Mouse (Mus musculus) cerebellum, postnatal 4 days (tissue): ENCODE measurements around the gene Ppox.
"Not testable (repeated sequence)": the region's sequence is repeated elsewhere in the genome, so short reads cannot be mapped to it uniquely, and the experiment has no call there.

ENCODE experiments used
- DNase-seq, 2 experiments: peaks; one replicate each; pipeline ENCODE4 v3.0.0; 2022; ENCODE audit warnings: low spot score in 2 of 2, mixed read lengths in 1 of 2

The Ppox gene

GRCm38 (mm10) chr1:171241952-171242351, 39.0 kb downstream of the Ppox start:
- not testable (repeated sequence) for DNase-seq

- DNase-seq: no peak
These were observed 40.1 kb downstream of the Ppox start for GRCm38 (mm10) chr1:171240911-171241310.

GRCm38 (mm10) chr1:171239992-171240744, 40.8 kb downstream of the Ppox start:
- DNase-seq: no peak

- peak in 1 of 2 experiments; percentile 55 for DNase-seq
These were observed 42.5 kb downstream of the Ppox start for GRCm38 (mm10) chr1:171238463-171238862.

GRCm38 (mm10) chr1:171237438-171237837, 43.5 kb downstream of the Ppox start:
- DNase-seq: no peak

- no peak for DNase-seq
These were observed 45.2 kb downstream of the Ppox start for GRCm38 (mm10) chr1:171235791-171236190.

- no peak for DNase-seq
These were observed 46.4 kb downstream of the Ppox start for GRCm38 (mm10) chr1:171234538-171234937.

GRCm38 (mm10) chr1:171234126-171234525, 46.9 kb downstream of the Ppox start, which contains the start of gene Fcer1g:
Fcer1g (minus strand) TSS chr1:171234365.
- no peak for DNase-seq

- no peak for DNase-seq
These were observed 47.9 kb downstream of the Ppox start for GRCm38 (mm10) chr1:171232800-171233730.

- DNase-seq: no peak
These were observed 48.6 kb downstream of the Ppox start for GRCm38 (mm10) chr1:171232348-171232747.

- no peak for DNase-seq
These were observed 49.1 kb downstream of the Ppox start for GRCm38 (mm10) chr1:171231844-171232243.

- no peak for DNase-seq
These were observed 50.8 kb downstream of the Ppox start for GRCm38 (mm10) chr1:171230215-171230614.

- DNase-seq: no peak
These were observed 51.2 kb downstream of the Ppox start for GRCm38 (mm10) chr1:171229750-171230149.

GRCm38 (mm10) chr1:171227879-171228278, 53.1 kb downstream of the Ppox start:
- DNase-seq: no peak

GRCm38 (mm10) chr1:171226780-171227179, 54.2 kb downstream of the Ppox start:
- no peak for DNase-seq
